Mouse (Mus musculus): ENCODE data around the gene Dppa4.
"Not testable (repeated sequence)": the region's sequence is repeated elsewhere in the genome, so short reads cannot be mapped to it uniquely, and the experiment has no call there.

The Dppa4 gene

GRCm38 (mm10) chr16:48283517-48283916 is at the start of gene Dppa4:
TSS of gene Dppa4 (plus strand) at chr16:48283733.
- no peak for DNase-seq

DNA sequence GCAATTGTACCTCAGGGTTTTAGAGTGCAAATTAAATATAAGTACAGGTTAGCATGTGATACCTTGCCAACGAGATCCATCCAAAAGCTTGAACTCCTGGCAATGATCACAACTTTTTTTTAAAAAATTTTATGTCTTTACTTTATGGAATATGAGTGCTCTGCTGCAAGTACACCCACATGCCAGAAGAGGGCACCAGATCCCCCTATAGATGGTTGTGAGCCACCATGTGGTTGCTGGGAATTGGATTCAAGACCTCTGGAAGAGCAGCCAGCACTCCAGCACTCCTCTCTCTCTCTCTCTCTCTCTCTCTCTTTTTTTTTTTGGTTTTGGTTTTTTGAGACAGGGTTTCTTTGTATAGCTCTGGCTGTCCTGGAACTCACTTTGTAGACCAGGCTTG is 48.5 kb upstream of the Dppa4 start:
- no peak for DNase-seq

- no peak for DNase-seq
These were observed 45.9 kb upstream of the Dppa4 start for GRCm38 (mm10) chr16:48237676-48238075.

GRCm38 (mm10) chr16:48247044-48247661 is 36.4 kb upstream of the Dppa4 start:
- no peak for DNase-seq

DNA sequence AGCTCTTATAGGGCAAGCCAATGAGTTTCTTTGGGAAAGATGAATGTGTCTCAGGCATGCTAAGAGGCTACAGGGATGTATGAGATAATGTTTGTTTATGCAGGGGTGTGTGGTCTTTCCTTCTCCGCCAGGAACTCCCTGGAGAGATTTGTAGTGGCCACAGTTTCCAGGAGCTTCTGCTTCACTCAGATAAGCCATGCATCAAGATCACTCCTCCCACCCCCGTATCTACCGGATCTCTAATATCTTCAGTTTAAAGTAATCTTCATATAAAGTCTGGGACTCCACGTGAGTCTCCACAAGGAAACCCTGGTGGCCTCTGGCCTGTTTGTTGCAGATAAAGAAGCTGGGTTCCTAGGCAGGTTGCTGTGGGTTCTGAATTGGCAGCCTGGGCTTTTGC is 30.7 kb upstream of the Dppa4 start:
- DNase-seq: no peak

- no peak for DNase-seq
These were observed 28.9 kb upstream of the Dppa4 start for GRCm38 (mm10) chr16:48254584-48254983.

DNA sequence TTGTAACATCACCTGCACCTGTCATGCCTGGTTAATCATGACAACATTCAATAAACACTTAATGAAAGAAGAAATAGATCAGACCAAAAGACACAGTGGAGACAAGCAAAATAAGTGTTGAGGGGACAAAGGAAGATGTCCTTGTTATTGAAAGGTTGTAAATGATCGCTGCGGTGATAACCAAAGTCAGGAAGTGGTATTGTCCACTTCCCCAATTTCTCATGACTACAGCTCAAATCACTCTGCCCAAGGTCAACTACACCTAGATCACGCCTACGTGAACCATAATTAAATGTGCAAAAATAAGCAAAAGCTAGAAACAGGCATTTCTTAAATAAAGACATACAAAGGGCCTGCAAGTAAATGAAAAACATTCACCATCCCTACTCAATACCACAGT is 24.0 kb upstream of the Dppa4 start:
- no peak for DNase-seq

DNA sequence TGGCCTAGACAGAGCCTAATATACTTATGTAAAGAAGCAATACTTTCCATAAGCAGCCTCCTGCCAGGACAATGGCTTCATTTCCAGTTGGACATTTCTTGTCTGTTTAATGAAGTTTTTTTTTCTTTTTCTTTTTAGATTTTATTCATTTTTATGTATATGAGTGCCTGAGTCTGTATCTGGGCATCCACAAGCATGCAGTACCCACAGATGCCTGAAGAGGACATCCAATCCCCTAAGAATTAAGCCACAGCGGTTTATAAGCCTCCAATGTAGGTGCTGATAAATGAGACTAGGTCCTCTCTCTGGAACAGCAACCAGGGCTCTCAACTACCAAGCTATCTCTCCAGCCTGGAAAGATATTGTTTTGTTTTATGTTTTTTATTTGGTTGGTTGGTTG is 20.6 kb upstream of the Dppa4 start:
- no peak for DNase-seq

GRCm38 (mm10) chr16:48265856-48266255 is 17.7 kb upstream of the Dppa4 start:
- DNase-seq: no peak

DNA sequence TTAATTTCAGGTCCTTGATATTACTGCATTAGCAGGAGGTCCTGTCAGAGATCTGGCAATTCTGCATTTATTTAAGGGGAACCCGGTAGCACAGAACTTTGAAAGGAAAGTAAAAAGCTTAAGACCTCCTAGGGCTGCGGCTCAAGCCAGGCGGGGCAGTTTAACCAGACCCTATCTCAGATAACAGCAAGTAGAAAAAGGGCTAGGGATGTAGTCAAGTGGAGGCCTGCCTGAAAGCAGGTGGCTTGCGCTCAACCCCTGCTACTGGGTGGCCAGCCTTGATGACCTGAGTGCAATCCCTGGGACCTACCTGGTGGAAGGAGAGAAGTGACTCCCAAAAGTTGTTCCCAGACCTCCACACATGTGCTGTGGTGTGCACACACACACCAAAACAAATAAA is 6.6 kb upstream of the Dppa4 start:
- no peak for DNase-seq

DNA sequence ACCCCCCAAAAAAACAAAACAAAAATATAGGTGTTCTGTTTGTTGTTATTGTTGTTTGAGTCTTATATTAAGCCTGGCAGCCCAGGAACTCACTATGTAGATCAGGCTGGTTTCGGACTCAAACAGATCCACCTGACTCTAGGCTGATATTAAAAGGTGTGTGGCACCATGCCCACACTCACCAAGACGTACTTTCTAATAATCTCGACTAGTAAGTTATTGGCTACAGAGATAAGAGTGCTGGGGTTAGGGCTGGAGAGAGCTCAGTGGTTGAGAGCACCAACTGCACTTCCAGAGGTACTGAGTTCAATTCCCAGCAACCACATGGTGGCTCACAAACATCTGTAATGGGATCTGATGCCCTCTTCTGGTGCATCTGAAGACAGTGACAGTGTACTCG is 2.6 kb upstream of the Dppa4 start:
- DNase-seq: no peak

DNA sequence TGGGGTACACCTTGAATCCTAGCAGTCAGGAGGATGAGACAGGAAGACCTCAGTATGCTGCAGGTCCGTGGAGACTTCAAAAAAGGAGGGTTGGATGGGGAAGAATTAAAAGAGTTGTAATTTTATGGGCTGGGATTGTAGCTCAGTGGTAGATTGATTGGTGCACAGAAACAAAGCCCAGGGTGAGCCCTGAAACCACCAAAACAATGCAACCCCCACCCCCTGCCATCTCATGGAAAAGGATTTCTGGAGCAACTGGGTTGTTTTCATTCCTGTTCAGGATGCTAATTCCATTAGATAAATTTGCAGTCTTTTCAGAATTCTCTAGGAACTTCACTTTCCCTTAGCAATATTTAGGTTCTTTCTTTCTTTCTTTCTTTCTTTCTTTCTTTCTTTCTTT is 732 bp upstream of the Dppa4 start:
- DNase-seq: no peak

GRCm38 (mm10) chr16:48285517-48285916 is 2.0 kb downstream of the Dppa4 start:
- DNase-seq: no peak

- DNase-seq: no peak
These were observed 14.0 kb downstream of the Dppa4 start for GRCm38 (mm10) chr16:48297384-48298136.

DNA sequence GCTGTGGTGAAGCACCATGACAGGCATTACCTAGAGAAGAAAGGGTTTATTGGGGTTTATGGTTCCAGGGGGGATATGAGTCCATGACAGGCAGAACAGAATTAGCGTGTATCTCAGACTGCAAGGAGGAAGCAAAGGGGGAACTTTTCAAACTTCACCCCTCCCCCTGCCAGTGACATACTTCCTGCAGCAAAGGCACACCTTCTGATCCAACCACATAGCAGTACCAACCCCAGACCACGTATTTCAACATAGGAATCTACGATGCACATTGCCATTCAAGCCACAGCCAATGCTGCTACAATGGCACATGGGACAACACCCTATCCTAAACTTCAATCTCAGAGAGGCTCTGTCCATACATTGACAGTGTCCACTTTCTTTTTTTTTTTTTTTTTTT is 16.4 kb downstream of the Dppa4 start:
- no peak for DNase-seq

- no peak for DNase-seq
These were observed 20.0 kb downstream of the Dppa4 start, which contains the start of gene Dppa2 for GRCm38 (mm10) chr16:48303509-48303908. TSS of gene Dppa2 (plus strand) at chr16:48303908.

GRCm38 (mm10) chr16:48303983-48304382 is 20.4 kb downstream of the Dppa4 start:
- DNase-seq: no peak

DNA sequence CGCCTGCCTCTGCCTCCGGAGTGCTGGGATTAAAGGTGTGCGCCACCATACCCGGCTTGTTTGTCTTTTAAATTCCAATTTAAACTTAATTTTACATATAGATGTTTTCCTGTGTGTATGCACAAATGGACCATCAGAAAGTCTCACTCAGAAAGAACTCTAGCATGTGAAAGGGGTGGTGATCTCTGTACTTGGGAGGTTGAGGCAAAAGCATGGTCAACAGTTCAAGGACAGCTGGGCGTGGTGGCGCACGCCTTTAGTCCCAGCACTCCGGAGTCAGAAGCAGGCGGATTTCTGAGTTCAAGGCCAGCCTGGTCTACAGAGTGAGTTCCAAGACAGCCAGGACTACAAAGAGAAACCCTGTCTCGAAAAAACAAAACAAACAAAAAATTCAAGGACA is 25.4 kb downstream of the Dppa4 start:
- not testable (repeated sequence) for DNase-seq

DNA sequence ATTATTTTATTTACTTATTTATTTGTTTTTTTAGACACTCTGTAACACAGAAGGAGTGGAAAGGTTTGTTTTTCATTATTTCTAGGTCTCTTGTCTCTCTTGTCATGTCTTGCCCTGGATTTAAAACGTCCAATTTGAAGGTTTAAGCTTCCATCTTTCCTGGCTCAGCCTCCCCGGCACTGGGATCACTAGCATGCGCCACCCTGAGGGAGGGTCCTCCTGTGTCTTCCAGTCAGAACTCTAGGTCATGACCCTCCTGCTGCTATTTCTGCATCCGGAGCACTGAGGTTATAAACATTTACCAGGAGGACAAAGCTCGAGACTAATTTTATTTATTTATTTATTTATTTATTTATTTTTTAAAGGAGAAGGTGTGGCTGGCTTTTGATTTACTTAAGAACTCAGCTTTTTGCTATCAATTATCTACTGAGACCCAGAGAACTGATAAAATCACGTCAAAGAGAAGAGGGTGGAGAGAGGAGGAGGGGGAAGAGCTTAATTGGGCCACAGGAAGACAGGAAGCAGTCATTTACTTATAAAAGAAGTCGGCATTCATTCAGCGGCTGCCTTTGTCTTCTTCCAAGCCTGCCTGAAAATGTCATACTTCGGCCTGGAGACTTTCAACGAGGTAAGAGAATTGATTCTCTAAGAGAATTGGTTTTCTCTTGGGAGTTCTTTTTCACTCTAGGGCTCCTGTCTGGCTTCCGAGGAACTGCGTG is 26.5 kb downstream of the Dppa4 start:
- DNase-seq: no peak

- DNase-seq: no peak
These were observed 31.8 kb downstream of the Dppa4 start for GRCm38 (mm10) chr16:48315294-48315693.

DNA sequence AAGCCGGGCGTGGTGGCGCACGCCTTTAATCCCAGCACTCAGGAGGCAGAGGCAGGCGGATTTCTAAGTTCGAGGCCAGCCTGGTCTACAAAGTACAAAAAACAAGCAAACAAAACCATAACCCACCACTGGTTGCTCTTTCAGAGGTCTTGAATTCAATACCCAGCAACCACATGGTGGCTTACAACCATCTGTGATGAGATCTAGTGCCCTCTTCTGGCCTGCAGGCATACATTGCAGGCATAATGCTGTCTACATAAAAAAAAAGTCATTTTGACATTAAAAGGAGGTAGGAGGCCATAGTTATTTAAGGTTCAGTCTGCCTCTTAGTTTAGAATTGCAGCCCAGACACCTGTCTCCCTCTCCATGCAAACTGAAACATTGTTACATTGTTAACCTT is 37.2 kb downstream of the Dppa4 start:
- DNase-seq: no peak

DNA sequence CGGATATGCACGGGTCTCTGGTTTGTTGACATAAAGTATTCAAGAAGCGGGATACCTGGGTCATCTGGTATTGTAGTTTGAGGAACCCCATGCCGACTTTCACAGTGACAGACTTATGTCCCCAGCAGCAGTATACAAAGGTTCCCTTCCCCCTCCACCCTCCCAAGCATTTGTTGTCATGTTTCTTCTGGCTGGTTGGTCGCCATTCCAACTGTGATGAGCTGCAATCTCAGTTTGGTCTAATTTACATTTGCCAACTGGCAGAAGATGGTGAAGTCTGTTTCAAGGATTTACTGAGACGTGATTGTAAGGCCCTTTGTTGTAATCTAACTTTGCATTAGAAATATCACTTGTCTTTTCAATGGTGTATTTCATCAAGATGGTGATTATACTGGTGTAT is 39.6 kb downstream of the Dppa4 start:
- no peak for DNase-seq

- no peak for DNase-seq
These were observed 40.2 kb downstream of the Dppa4 start for GRCm38 (mm10) chr16:48323602-48324345.
